Mouse (Mus musculus): ENCODE results near the gene Naglu.

DNA sequence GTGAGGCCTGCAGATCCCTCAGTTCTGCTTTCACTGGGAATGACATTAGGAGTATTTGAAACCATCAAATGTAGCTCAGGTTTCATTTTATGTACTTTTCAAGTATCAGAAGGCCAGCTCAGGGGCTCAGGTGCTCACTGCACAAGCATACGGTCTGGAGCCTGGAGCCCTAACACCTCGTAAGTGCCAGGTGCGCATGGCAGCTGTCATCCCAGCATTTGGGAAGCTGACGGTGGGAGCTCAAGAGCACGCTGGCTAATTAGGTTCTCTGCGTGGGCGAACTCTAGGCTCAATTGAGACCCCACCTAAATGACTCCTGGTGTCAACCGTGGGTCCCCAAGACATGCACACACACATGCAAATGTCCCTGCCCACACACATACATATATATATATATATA is 40.5 kb upstream of the Naglu start:
- TF ChIP-seq CTCF (IDR thresholded peaks at IDR 0.05; ENCODE audit: borderline replicate concordance, extremely low read depth, insufficient read depth, insufficient read length) (no peak), POLR2A (IDR thresholded peaks at IDR 0.05; ENCODE audit: borderline replicate concordance, extremely low read depth, insufficient read depth, insufficient read length, poor library complexity, severe bottlenecking) (no peak)

Measured in brain, embryonic 14.5 days (tissue).